Mouse (Mus musculus): ENCODE measurements at regions not wholly inside any gene's neighbourhood (a gene's known extent, or its start where the extent isn't known, plus 50 kb on each side); places are given as distances from the start of the nearest gene placed in this dataset.
"Not testable (repeated sequence)": the region's sequence is repeated elsewhere in the genome, so short reads cannot be mapped to it uniquely, and the experiment has no call there.

GRCm38 (mm10) chr5:64585076-64585786 lies 218.0 kb upstream of the Klf3 start:
- in situ Hi-C loops (cut with MboI, MseI): no loop called here

- in situ Hi-C loops (cut with MboI, MseI): no loop called here
Observed at GRCm38 (mm10) chr5:64586316-64586715, 216.9 kb upstream of the Klf3 start.

GRCm38 (mm10) chr5:64586933-64587332 lies 216.3 kb upstream of the Klf3 start:
- in situ Hi-C loops (cut with MboI, MseI): no loop called here

- in situ Hi-C loops (cut with MboI, MseI): no loop called here
Observed at GRCm38 (mm10) chr5:64587895-64588738, 215.1 kb upstream of the Klf3 start.

- in situ Hi-C loops (cut with MboI, MseI): not testable (repeated sequence)
Observed at GRCm38 (mm10) chr5:64588768-64589167, 214.4 kb upstream of the Klf3 start.

- in situ Hi-C loops (cut with MboI, MseI): no loop called here
Observed at GRCm38 (mm10) chr5:64590036-64590435, 213.2 kb upstream of the Klf3 start.

- in situ Hi-C loops (cut with MboI, MseI): no loop called here
Observed at GRCm38 (mm10) chr5:64590747-64591146, 212.4 kb upstream of the Klf3 start.

- in situ Hi-C loops (cut with MboI, MseI): no loop called here
Observed at GRCm38 (mm10) chr5:64591792-64592191, 211.4 kb upstream of the Klf3 start.

GRCm38 (mm10) chr5:64595220-64595619 lies 208.0 kb upstream of the Klf3 start:
- in situ Hi-C loops (cut with MboI, MseI): no loop called here

- in situ Hi-C loops (cut with MboI, MseI): no loop called here
Observed at GRCm38 (mm10) chr5:64595751-64596344, 207.3 kb upstream of the Klf3 start.

GRCm38 (mm10) chr5:64597021-64597420 lies 206.2 kb upstream of the Klf3 start:
- in situ Hi-C loops (cut with MboI, MseI): no loop called here

GRCm38 (mm10) chr5:64597451-64597850 lies 205.7 kb upstream of the Klf3 start:
- in situ Hi-C loops (cut with MboI, MseI): no loop called here

GRCm38 (mm10) chr5:64598606-64599005 lies 204.6 kb upstream of the Klf3 start:
- in situ Hi-C loops (cut with MboI, MseI): no loop called here

- in situ Hi-C loops (cut with MboI, MseI): no loop called here
Observed at GRCm38 (mm10) chr5:64599015-64599414, 204.2 kb upstream of the Klf3 start.

GRCm38 (mm10) chr5:64599865-64600288 lies 203.3 kb upstream of the Klf3 start:
- in situ Hi-C loops (cut with MboI, MseI): no loop called here

- in situ Hi-C loops (cut with MboI, MseI): no loop called here
Observed at GRCm38 (mm10) chr5:64600392-64600791, 202.8 kb upstream of the Klf3 start.

GRCm38 (mm10) chr5:64600811-64601210 lies 202.4 kb upstream of the Klf3 start:
- in situ Hi-C loops (cut with MboI, MseI): no loop called here

GRCm38 (mm10) chr5:64601285-64601684 lies 201.9 kb upstream of the Klf3 start:
- in situ Hi-C loops (cut with MboI, MseI): no loop called here

- in situ Hi-C loops (cut with MboI, MseI): no loop called here
Observed at GRCm38 (mm10) chr5:64601832-64602231, 201.4 kb upstream of the Klf3 start.

GRCm38 (mm10) chr5:64602356-64602936 lies 200.7 kb upstream of the Klf3 start:
- in situ Hi-C loops (cut with MboI, MseI): no loop called here

GRCm38 (mm10) chr5:64602996-64603755 lies 200.0 kb upstream of the Klf3 start:
- in situ Hi-C loops (cut with MboI, MseI): no loop called here
